In genomic region chr2:32625212-32625872, GRCm38 (mm10) we compare ENCODE assay signal across 8 mouse cellular contexts. TPM values are rescaled to one million over a fixed set of nuclear protein-coding genes. Genes with fewer than 3 reads are reported as not detected.
A peak's percentile ranks its signal among the peaks of the same experiment; 100 is the strongest.
DNase-seq lines count a peak whose midpoint lies in the region; ATAC-seq and TF ChIP-seq lines count a peak whose summit lies in the region.

No protein-coding gene starts in this region.

- peak overlapping the region; percentile 54; the same call in 1 of the 2 replicates for H3K27ac ChIP-seq in intestine, postnatal 0 days (ENCODE audit: low read depth, low read length)
- no peak overlapping the region for H3K27ac ChIP-seq in macrophage
- peak overlapping the region; percentile 20; the same call in 1 of the 2 replicates for H3K27ac ChIP-seq in small intestine, adult 2 months (ENCODE audit: insufficient read depth, low read depth, low read length)

- no peaks in the 10 kb centered on the region for H3K9me3 ChIP-seq in intestine, postnatal 0 days (ENCODE audit: control insufficient read depth)

- no peak for ATAC-seq in intestine, postnatal 0 days

- TF ChIP-seq POLR2A in small intestine, adult 2 months (IDR thresholded peaks at IDR 0.05; ENCODE audit: low read depth, low read length): no peak

- H3K4me2 ChIP-seq in intestine, postnatal 0 days (replicated peaks; ENCODE audit: low read depth): peak overlapping the region; percentile 55

- 10% methylated on average over 13 of the region's 13 CpGs for WGBS in intestine, postnatal 0 days
- WGBS in macrophage (ENCODE audit: missing documents): 18% methylated on average over 13 of the region's 13 CpGs
- WGBS in small intestine, adult 2 months: 11% methylated on average over 13 of the region's 13 CpGs

- no peaks in the 10 kb centered on the region for H3K27me3 ChIP-seq in intestine, postnatal 0 days (replicated peaks; ENCODE audit: control insufficient read depth, insufficient read depth, low read length)
- no peaks in the 10 kb centered on the region for H3K27me3 ChIP-seq in small intestine, adult 2 months (ENCODE audit: control insufficient read depth, insufficient read depth, low read length)

- no peak overlapping the region for H3K9ac ChIP-seq in intestine, postnatal 0 days (ENCODE audit: low read depth, low read length)

- TF ChIP-seq CTCF in intestine, postnatal 0 days (IDR thresholded peaks at IDR 0.05; ENCODE audit: low read depth): peak; percentile 37
- no peak for TF ChIP-seq CTCF in small intestine, adult 2 months (IDR thresholded peaks at IDR 0.05; ENCODE audit: extremely low read depth, insufficient read length, insufficient replicate concordance, low read depth, low read length)

- peak; percentile 81 for DNase-seq in adrenal gland, postnatal 25 days
- peak; percentile 85 for DNase-seq in embryo, embryonic 10.5 days (ENCODE audit: low spot score)
- peak; percentile 85 for DNase-seq in gastrocnemius, postnatal 25 days
- peak; percentile 82 to 89 for DNase-seq in left cerebral cortex, postnatal 10 days (ENCODE audit: extremely low spot score in 1 of 2, low spot score in 2 of 2)
- no peak for DNase-seq in B cell, adult 2 months

- peaks cover 17% of the 10 kb centered on the region; the same call in 1 of the 2 replicates for H3K4me1 ChIP-seq in intestine, postnatal 0 days (replicated peaks; ENCODE audit: control insufficient read depth, insufficient read depth, low read length)
- peaks cover 7% of the 10 kb centered on the region for H3K4me1 ChIP-seq in small intestine, adult 2 months (ENCODE audit: control insufficient read depth, insufficient read depth, insufficient read length, low read length)

- intact Hi-C loops in left cerebral cortex, postnatal 10 days (cut with DNase I): no loop called here

- H3K4me3 ChIP-seq in intestine, postnatal 0 days (ENCODE audit: low read depth, low read length): 0 out of 2 replicates have a peak overlapping the region, but pooled peaks have one; percentile 9
- H3K4me3 ChIP-seq in macrophage (ENCODE audit: inconsistent target): peak overlapping the region; percentile 3; the same call in 1 of the 2 replicates
- H3K4me3 ChIP-seq in small intestine, adult 2 months (ENCODE audit: low read depth, low read length): peak overlapping the region; percentile 45

- no peaks in the 10 kb centered on the region for H3K79me2 ChIP-seq in macrophage (ENCODE audit: inconsistent target)

- no peaks in the 10 kb centered on the region for H3K36me3 ChIP-seq in intestine, postnatal 0 days (ENCODE audit: control insufficient read depth, insufficient read depth)
- no peaks in the 10 kb centered on the region for H3K36me3 ChIP-seq in macrophage (ENCODE audit: inconsistent target)
- no peaks in the 10 kb centered on the region for H3K36me3 ChIP-seq in small intestine, adult 2 months (ENCODE audit: control insufficient read depth, insufficient read depth, low read length)

RNA-seq across cellular contexts. Expression of gene Ak1, which starts 3.8 kb away (rescaled TPM):
- total RNA-seq in adrenal gland, postnatal 25 days (2021): 43.4 and 61.9 TPM in 2 replicates
- 1,000 to 10,000 TPM; 1,680 to 2,125 TPM for total RNA-seq in gastrocnemius, postnatal 25 days (2021)
- polyA plus RNA-seq in intestine, postnatal 0 days (2015; fragmentation: Nextera tagmentation; extraction: Ambion mirVana): 10.5 and 12.1 TPM in 2 replicates
- total RNA-seq in left cerebral cortex, postnatal 10 days (2021): 100 to 1,000 TPM; 156 TPM
- total RNA-seq in macrophage (2018; cell fraction: chromatin; rRNA removed): 1 to 10 TPM in 9 of 26 experiments, under 1 TPM in 4, not detected in 13; 0.41 to 7.1 (median 1.8) TPM
- 1 to 10 TPM; 1.8 to 6.2 (median 4.2) TPM for total RNA-seq in macrophage (2018; cell fraction: cytosol; rRNA removed)
- 1 to 10 TPM in 20 of 26 experiments, under 1 TPM in 6; 0.52 to 5.3 (median 1.8) TPM for total RNA-seq in macrophage (2018; cell fraction: nucleus; rRNA removed)
- polyA plus RNA-seq in macrophage (2018): 3.0 to 4.2 TPM (median 3.3 TPM) in 3 replicates
- 3.4 and 3.7 TPM in 2 replicates for polyA plus RNA-seq in small intestine, adult 2 months (2012; rRNA removed)

RNA-seq across cellular contexts. Expression of gene Eng, which starts 21.1 kb away (rescaled TPM):
- 105 and 106 TPM in 2 replicates for total RNA-seq in adrenal gland, postnatal 25 days (2021)
- 10 to 100 TPM; 28.0 to 30.7 TPM for total RNA-seq in gastrocnemius, postnatal 25 days (2021)
- 32.2 and 34.1 TPM in 2 replicates for polyA plus RNA-seq in intestine, postnatal 0 days (2015; fragmentation: Nextera tagmentation; extraction: Ambion mirVana)
- 10 to 100 TPM; 24.9 to 25.2 TPM for total RNA-seq in left cerebral cortex, postnatal 10 days (2021)
- total RNA-seq in macrophage (2018; cell fraction: chromatin; rRNA removed): 10 to 100 TPM in 23 of 26 experiments, 1 to 10 TPM in 3; 8.2 to 69.9 (median 31.7) TPM
- total RNA-seq in macrophage (2018; cell fraction: cytosol; rRNA removed): 10 to 100 TPM; 22.4 to 72.4 (median 40.7) TPM
- total RNA-seq in macrophage (2018; cell fraction: nucleus; rRNA removed): 10 to 100 TPM; 17.2 to 81.3 (median 37.7) TPM
- 25.0 to 28.5 TPM (median 26.4 TPM) in 3 replicates for polyA plus RNA-seq in macrophage (2018)
- polyA plus RNA-seq in small intestine, adult 2 months (2012; rRNA removed): 36.8 and 54.4 TPM in 2 replicates

RNA-seq across cellular contexts. Expression of gene St6galnac6, which starts 25.8 kb away (rescaled TPM):
- total RNA-seq in adrenal gland, postnatal 25 days (2021): 48.4 and 56.0 TPM in 2 replicates
- 10 to 100 TPM; 37.3 to 42.6 TPM for total RNA-seq in gastrocnemius, postnatal 25 days (2021)
- 8.3 and 9.1 TPM in 2 replicates for polyA plus RNA-seq in intestine, postnatal 0 days (2015; fragmentation: Nextera tagmentation; extraction: Ambion mirVana)
- total RNA-seq in left cerebral cortex, postnatal 10 days (2021): 100 to 1,000 TPM; 122 to 127 TPM
- 10 to 100 TPM; 19.3 to 65.4 (median 36.2) TPM for total RNA-seq in macrophage (2018; cell fraction: chromatin; rRNA removed)
- total RNA-seq in macrophage (2018; cell fraction: cytosol; rRNA removed): 10 to 100 TPM; 15.8 to 50.9 (median 27.0) TPM
- 10 to 100 TPM; 19.1 to 76.3 (median 41.4) TPM for total RNA-seq in macrophage (2018; cell fraction: nucleus; rRNA removed)
- polyA plus RNA-seq in macrophage (2018): 24.8 to 53.9 TPM (median 25.2 TPM) in 3 replicates
- polyA plus RNA-seq in small intestine, adult 2 months (2012; rRNA removed): 12.5 and 18.2 TPM in 2 replicates

RNA-seq across cellular contexts. Expression of gene St6galnac4, which starts 38.4 kb away (rescaled TPM):
- total RNA-seq in adrenal gland, postnatal 25 days (2021): 8.8 and 9.4 TPM in 2 replicates
- 10 to 100 TPM; 24.6 to 29.2 TPM for total RNA-seq in gastrocnemius, postnatal 25 days (2021)
- polyA plus RNA-seq in intestine, postnatal 0 days (2015; fragmentation: Nextera tagmentation; extraction: Ambion mirVana): 5.7 and 6.6 TPM in 2 replicates
- total RNA-seq in left cerebral cortex, postnatal 10 days (2021): 10 to 100 TPM; 32.3 to 32.6 TPM
- total RNA-seq in macrophage (2018; cell fraction: chromatin; rRNA removed): 100 to 1,000 TPM in 2 of 26 experiments, 10 to 100 TPM in 24; 17.3 to 114 (median 35.7) TPM
- total RNA-seq in macrophage (2018; cell fraction: cytosol; rRNA removed): 10 to 100 TPM; 19.7 to 54.7 (median 39.3) TPM
- total RNA-seq in macrophage (2018; cell fraction: nucleus; rRNA removed): 100 to 1,000 TPM in 2 of 26 experiments, 10 to 100 TPM in 24; 25.3 to 122 (median 46.9) TPM
- polyA plus RNA-seq in macrophage (2018): 30.1 to 43.5 TPM (median 34.6 TPM) in 3 replicates
- polyA plus RNA-seq in small intestine, adult 2 months (2012; rRNA removed): 9.1 and 9.6 TPM in 2 replicates

RNA-seq across cellular contexts. Expression of gene 9430097D07Rik, which starts 49.9 kb away (rescaled TPM):
- not detected in 2 replicates for total RNA-seq in adrenal gland, postnatal 25 days (2021)
- not detected for total RNA-seq in gastrocnemius, postnatal 25 days (2021)
- polyA plus RNA-seq in intestine, postnatal 0 days (2015; fragmentation: Nextera tagmentation; extraction: Ambion mirVana): 0.14 TPM in 1 of 2 replicates, not detected in the other
- 1 to 10 TPM in 1 of 2 experiments, under 1 TPM in 1; 0.81 to 1.2 TPM for total RNA-seq in left cerebral cortex, postnatal 10 days (2021)
- total RNA-seq in macrophage (2018; cell fraction: chromatin; rRNA removed): under 1 TPM in 2 of 26 experiments, not detected in 24; 0.56 to 0.57 TPM
- total RNA-seq in macrophage (2018; cell fraction: cytosol; rRNA removed): under 1 TPM in 1 of 26 experiments, not detected in 25; 0.09 TPM
- total RNA-seq in macrophage (2018; cell fraction: nucleus; rRNA removed): not detected
- not detected in 3 replicates for polyA plus RNA-seq in macrophage (2018)
- not detected in 2 replicates for polyA plus RNA-seq in small intestine, adult 2 months (2012; rRNA removed)

Comparison
In these comparisons a context has a peak if more than half of its experiments do, and no peak if none do; other contexts are left out.
1. DNase-seq: peak in adrenal gland, postnatal 25 days (single experiment), embryo, embryonic 10.5 days (single experiment), gastrocnemius, postnatal 25 days (single experiment) and left cerebral cortex, postnatal 10 days (2 of 2); none in B cell, adult 2 months (0 of 2).
2. RNA of gene Ak1, which starts 3.8 kb away (total RNA-seq): 1,680 to 2,125 TPM in gastrocnemius, postnatal 25 days; 156 TPM in left cerebral cortex, postnatal 10 days and 43.4 to 61.9 TPM in adrenal gland, postnatal 25 days; every median in the first group is over 10 times any median in the second.
3. Peak in every context shown above with its lines, with median percentiles within 50 percentile points of each other: H3K4me3 ChIP-seq.